11 mouse cellular contexts compared by ENCODE assay signal in the genomic region with DNA sequence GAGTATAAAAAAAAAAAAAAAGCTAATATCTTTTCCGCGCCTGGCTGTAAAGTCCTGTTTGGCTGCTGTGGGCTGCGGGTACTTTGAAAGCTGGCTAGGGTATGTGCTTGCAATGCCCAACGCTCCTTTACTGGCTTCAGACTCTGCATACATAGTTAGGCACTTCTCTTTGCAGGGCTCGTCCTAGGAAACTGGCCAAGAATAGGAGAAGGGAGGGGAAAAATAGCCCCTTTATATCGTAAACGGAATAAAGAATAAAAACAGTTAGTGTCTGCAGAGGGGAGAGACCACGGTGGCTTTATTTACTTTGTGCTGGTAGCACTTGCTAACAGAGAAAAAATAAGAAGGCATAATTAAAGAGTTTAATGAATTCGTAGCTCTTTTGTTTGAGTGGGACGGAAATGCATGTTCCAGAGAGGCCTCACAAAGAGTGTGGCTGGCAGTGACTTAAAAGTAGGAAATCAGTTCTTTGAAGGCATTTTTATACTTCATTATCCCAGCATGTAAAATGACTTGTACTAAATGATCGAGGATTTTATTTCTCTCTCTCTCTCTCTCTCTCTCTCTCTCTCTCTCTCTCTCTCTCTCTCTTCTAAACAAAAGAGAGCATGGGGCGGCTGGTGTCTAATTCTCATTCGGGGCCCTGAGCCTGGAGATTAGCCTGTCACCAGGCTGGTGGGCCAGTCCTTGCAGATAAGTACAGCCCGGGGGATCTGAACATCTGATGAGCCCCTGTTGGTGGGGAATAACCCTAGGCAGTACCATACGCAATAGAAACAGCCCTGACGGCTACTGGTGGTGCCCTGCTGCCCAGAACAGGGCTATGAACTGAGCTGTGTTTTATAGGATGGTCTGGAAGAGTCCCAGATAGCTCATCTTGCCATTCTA.
A peak's percentile ranks its signal among the peaks of the same experiment; 100 is the strongest.
DNase-seq lines count a peak whose midpoint lies in the region; ATAC-seq and TF ChIP-seq lines count a peak whose summit lies in the region.
"Had no signal": no experiment of that assay in that cellular context is flagged by ENCODE, and none has a peak within 500 bp of the region (broad histone marks: within the 10 kb centered on the region; RNA-seq: fewer than 3 reads in every experiment).

No protein-coding gene starts in this region.

- no peak overlapping the region for H3K4me2 ChIP-seq in lung, embryonic 14.5 days
- H3K4me2 ChIP-seq in midbrain, embryonic 15.5 days, result peak overlapping the region; percentile 24

- H3K4me3 ChIP-seq in lung, embryonic 14.5 days (ENCODE audit: low read depth, low read length), result no peak overlapping the region
- peak overlapping the region; percentile 6; the same call in 1 of the 2 replicates for H3K4me3 ChIP-seq in forebrain, embryonic 10.5 days
- peak overlapping the region; percentile 46 for H3K4me3 ChIP-seq in layer of hippocampus, adult 2 months
- H3K4me3 ChIP-seq in midbrain, embryonic 15.5 days, result no peak overlapping the region
- H3K4me3 ChIP-seq in gastrocnemius, adult 2 months, result no peak overlapping the region

- peak; percentile 80 for DNase-seq in lung, embryonic 14.5 days
- no peak for DNase-seq in lung, postnatal 25 days (ENCODE audit: low spot score)
- DNase-seq in forebrain, embryonic 10.5 days (ENCODE audit: extremely low spot score, low spot score), result peak; percentile 20
- DNase-seq in layer of hippocampus, adult 2 months (ENCODE audit: low spot score in 2 of 2), result peak in 1 of 2 experiments; percentile 53
- no peak for DNase-seq in cerebellum, adult 11 months
- DNase-seq in ovary, postnatal 14 days (ENCODE audit: low spot score), result no peak
- DNase-seq in gastrocnemius, adult 2 months, result no peak
- DNase-seq: heart, adult 11 months; kidney, adult 11 months had no signal

- H3K9ac ChIP-seq in lung, embryonic 14.5 days, result no peak overlapping the region
- no peak overlapping the region for H3K9ac ChIP-seq in midbrain, embryonic 15.5 days
- H3K9ac ChIP-seq: liver, embryonic 14.5 days had no signal

- intact Hi-C loops in gastrocnemius, adult 2 months (cut with DNase I), result no loop called here

- no peaks in the 10 kb centered on the region for H3K4me1 ChIP-seq in lung, embryonic 14.5 days (ENCODE audit: insufficient read depth)
- H3K4me1 ChIP-seq in forebrain, embryonic 10.5 days, result peaks cover 55% of the 10 kb centered on the region
- peaks cover 40% of the 10 kb centered on the region for H3K4me1 ChIP-seq in midbrain, embryonic 15.5 days

- WGBS in lung, embryonic 14.5 days, result 43% methylated on average over 16 of the region's 16 CpGs
- 38% methylated on average over 16 of the region's 16 CpGs for WGBS in forebrain, embryonic 10.5 days
- WGBS in midbrain, embryonic 15.5 days, result 11% methylated on average over 16 of the region's 16 CpGs

- H3K36me3 ChIP-seq in lung, embryonic 14.5 days (ENCODE audit: insufficient read depth), result no peaks in the 10 kb centered on the region
- H3K36me3 ChIP-seq in forebrain, embryonic 10.5 days (replicated peaks), result no peaks in the 10 kb centered on the region
- no peaks in the 10 kb centered on the region for H3K36me3 ChIP-seq in midbrain, embryonic 15.5 days (replicated peaks)

- H3K9me3 ChIP-seq in lung, embryonic 14.5 days (ENCODE audit: low read depth, low read length), result no peaks in the 10 kb centered on the region
- H3K9me3 ChIP-seq in forebrain, embryonic 10.5 days, result no peaks in the 10 kb centered on the region
- no peaks in the 10 kb centered on the region for H3K9me3 ChIP-seq in midbrain, embryonic 15.5 days

- no peak for TF ChIP-seq CTCF in lung, embryonic 14.5 days (IDR thresholded peaks at IDR 0.05; ENCODE audit: low read depth)
- no peak for TF ChIP-seq CTCF in layer of hippocampus, adult 2 months (conservative IDR thresholded peaks at IDR 0.05)
- TF ChIP-seq CTCF in gastrocnemius, adult 2 months (IDR thresholded peaks at IDR 0.05), result no peak

- peak; percentile 24; the same call in 1 of the 2 replicates for ATAC-seq in lung, embryonic 14.5 days (ENCODE audit: insufficient read depth)
- peak; percentile 75 for ATAC-seq in midbrain, embryonic 15.5 days (replicated peaks)

- no peaks in the 10 kb centered on the region for H3K27me3 ChIP-seq in lung, embryonic 14.5 days (ENCODE audit: insufficient read depth, low read length)
- peaks cover 10% of the 10 kb centered on the region; the same call in 1 of the 2 replicates for H3K27me3 ChIP-seq in forebrain, embryonic 10.5 days (ENCODE audit: poor library complexity, severe bottlenecking)
- H3K27me3 ChIP-seq in midbrain, embryonic 15.5 days (replicated peaks), result no peaks in the 10 kb centered on the region

- peak overlapping the region; percentile 14 for H3K27ac ChIP-seq in lung, embryonic 14.5 days (ENCODE audit: low read depth)
- H3K27ac ChIP-seq in forebrain, embryonic 10.5 days, result peak overlapping the region; percentile 71
- H3K27ac ChIP-seq in layer of hippocampus, adult 2 months, result peak overlapping the region; percentile 43
- H3K27ac ChIP-seq in midbrain, embryonic 15.5 days, result peak overlapping the region; percentile 67
- no peak overlapping the region for H3K27ac ChIP-seq in gastrocnemius, adult 2 months
- H3K27ac ChIP-seq: liver, embryonic 14.5 days had no signal

Comparison
In these comparisons a context has a peak if more than half of its experiments do, and no peak if none do; other contexts are left out.
1. DNase-seq: peak in lung, embryonic 14.5 days (single experiment) and forebrain, embryonic 10.5 days (single experiment); none in lung, postnatal 25 days (single experiment), cerebellum, adult 11 months (single experiment), ovary, postnatal 14 days (single experiment) and gastrocnemius, adult 2 months (single experiment).
2. H3K4me3 ChIP-seq: peak in forebrain, embryonic 10.5 days (single experiment) and layer of hippocampus, adult 2 months (single experiment); none in lung, embryonic 14.5 days (single experiment), midbrain, embryonic 15.5 days (single experiment) and gastrocnemius, adult 2 months (single experiment).